Mouse (Mus musculus) liver, embryonic 14.5 days (tissue): ENCODE measurements around the gene Gm17783.

Experiments used
- CTCF ChIP-seq: IDR thresholded peaks from 2 replicates; pipeline ENCODE4 v1.5.1; 2016; ENCODE audit warnings: antibody characterized with exemption, low read depth, control low read depth
- EP300 ChIP-seq: IDR thresholded peaks from 2 replicates; pipeline ENCODE4 v1.6.1; 2016; ENCODE audit warnings: antibody characterized with exemption, low read depth

DNA sequence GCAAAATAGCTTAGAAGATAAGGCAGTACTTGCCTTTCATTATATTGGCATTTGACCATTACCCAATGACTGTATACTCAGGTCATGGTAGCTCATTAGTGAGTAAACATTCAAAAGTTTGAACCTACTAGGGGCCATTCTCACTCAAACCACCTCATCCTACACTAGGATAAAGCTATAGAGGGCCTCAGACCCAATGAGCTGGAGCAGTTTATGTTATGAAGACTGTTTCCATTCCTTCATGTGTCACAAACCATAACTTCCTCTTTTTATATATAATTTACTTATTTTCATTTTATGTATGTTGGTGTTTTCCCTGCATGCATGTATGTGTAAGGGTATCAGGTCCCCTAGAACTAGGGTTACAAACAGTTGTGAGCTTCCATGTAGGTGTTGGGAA, 16.1 kb upstream of the Gm17783 start:
- TF ChIP-seq CTCF (no peak), EP300 (no peak)
